Mouse (Mus musculus) CD4-positive naive resting alpha-beta T cell, adult 57 days (primary cell): Measurements from ENCODE around the gene Sh3glb2. TPM values are rescaled to one million over a fixed set of nuclear protein-coding genes. Genes with fewer than 3 reads are reported as not detected.

Experiments used
- total RNA-seq: library from RNA; stranded (reverse); gene quantifications from one replicate; pipeline ENCODE4 v1.2.4, GENCODE M21; 2023

The Sh3glb2 gene
- 90.2 TPM for total RNA-seq

GRCm38 (mm10) chr2:30358533-30359531 lies at the start of gene Sh3glb2:
Gene Sh3glb2, minus strand, starts transcription at chr2:30359337.

GRCm38 (mm10) chr2:30392114-30392576 lies 33.0 kb upstream of the Sh3glb2 start, which contains the start of gene Dolpp1:
Gene Dolpp1, plus strand, starts transcription at chr2:30392254.

GRCm38 (mm10) chr2:30363773-30364650 lies 4.9 kb upstream of the Sh3glb2 start, which contains the start of gene Miga2:
Gene Miga2, plus strand, starts transcription at chr2:30364233.

Other genes starting within 250 kb of the Sh3glb2 start
- 81.1 TPM for gene Zer1, start 234.8 kb downstream of the Sh3glb2 start, total RNA-seq
- 34.4 TPM for gene Tbc1d13, start 225.6 kb downstream of the Sh3glb2 start, total RNA-seq
- 17.1 TPM for gene Endog, start 187.8 kb downstream of the Sh3glb2 start, total RNA-seq
- 18.8 TPM for gene Spout1, start 180.9 kb downstream of the Sh3glb2 start, total RNA-seq
- 12.3 TPM for gene Kyat1, start 153.5 kb downstream of the Sh3glb2 start, total RNA-seq
- gene Lrrc8a, start 121.6 kb downstream of the Sh3glb2 start, total RNA-seq = 68.0 TPM
- 7.8 TPM for gene Gm28035, start 118.8 kb downstream of the Sh3glb2 start, total RNA-seq
- 16.5 TPM for gene Phyhd1, start 93.1 kb downstream of the Sh3glb2 start, total RNA-seq
- not detected for gene Gm28038, start 78.3 kb downstream of the Sh3glb2 start, total RNA-seq
- gene Dolk, start 73.0 kb downstream of the Sh3glb2 start, total RNA-seq = 11.0 TPM
- 55.5 TPM for gene Nup188, start 72.9 kb downstream of the Sh3glb2 start, total RNA-seq
- gene Miga2, start 4.9 kb upstream of the Sh3glb2 start, total RNA-seq = 20.2 TPM
- gene Dolpp1, start 32.9 kb upstream of the Sh3glb2 start, total RNA-seq = 21.2 TPM
- 8.7 TPM for gene Crat, start 56.5 kb upstream of the Sh3glb2 start, total RNA-seq
- 89.9 TPM for gene Ptpa, start 56.7 kb upstream of the Sh3glb2 start, total RNA-seq
- 0.27 TPM for gene Ier5l, start 114.9 kb upstream of the Sh3glb2 start, total RNA-seq
- gene Cstad, start 235.7 kb upstream of the Sh3glb2 start, total RNA-seq = 3.8 TPM